Mouse (Mus musculus) C2C12 (cell line): ENCODE data around the gene Chac1.
A peak's percentile ranks its signal among the peaks of the same experiment; 100 is the strongest.

ENCODE experiments used
- CEBPB ChIP-seq: IDR thresholded peaks from one replicate; pipeline ENCODE4 v1.6.1; 2011; ENCODE audit warnings: low read depth, mild to moderate bottlenecking, control low read depth, moderate library complexity
- CTCF ChIP-seq: IDR thresholded peaks from one replicate; pipeline ENCODE4 v1.5.1; 2011; ENCODE audit not compliant: control insufficient read depth, insufficient read depth, insufficient read length
- FOSL1 ChIP-seq: IDR thresholded peaks from one replicate; pipeline ENCODE4 v1.8.0; 2011; ENCODE audit warnings: mild to moderate bottlenecking, low read length; ENCODE audit not compliant: poor library complexity, insufficient read depth, severe bottlenecking
- MAX ChIP-seq: IDR thresholded peaks from one replicate; pipeline ENCODE4 v1.6.1; 2011; ENCODE audit warnings: mild to moderate bottlenecking, control low read depth
- MYOD1 ChIP-seq: IDR thresholded peaks from one replicate; pipeline ENCODE4 v1.6.1; 2011; ENCODE audit warnings: low read depth; ENCODE audit not compliant: control insufficient read depth, insufficient read length
- MYOG ChIP-seq: IDR thresholded peaks from one replicate; pipeline ENCODE4 v1.6.1; 2011; ENCODE audit not compliant: control insufficient read depth, insufficient read length; ENCODE audit errors: extremely low read depth
- USF1 ChIP-seq: IDR thresholded peaks from one replicate; pipeline ENCODE4 v1.6.1; 2011; ENCODE audit warnings: low read depth, mild to moderate bottlenecking, control low read depth, moderate library complexity

GRCm38 (mm10) chr2:119337425-119338265 is 13.4 kb upstream of the Chac1 start:
- TF ChIP-seq MYOD1 (no peak), CTCF (peak; percentile 86), CEBPB (no peak), MAX (no peak), MYOG (no peak), FOSL1 (no peak), USF1 (no peak)
